Mouse (Mus musculus): ENCODE results near the gene Gm37240. TPM values are rescaled to one million over a fixed set of nuclear protein-coding genes. Genes with fewer than 3 reads are reported as not detected.

Gene Gm37240
- polyA plus RNA-seq, 1 experiment: 0.26 TPM

- DNase-seq (ENCODE audit: extremely low spot score in 1 of 2, low spot score in 1 of 2): no peak
Observed at GRCm38 (mm10) chr3:84447803-84448202, 1439.5 kb downstream of the Gm37240 start.

Other genes with a start within 250 kb of the Gm37240 start
- 1.4 and 1.6 TPM in 2 replicates for gene Fam160a1, start 70.2 kb downstream of the Gm37240 start, polyA plus RNA-seq (2012; rRNA removed)
- gene Glt28d2, start within 50 bp of the Gm37240 start, polyA plus RNA-seq (2012; rRNA removed): 0.67 and 0.84 TPM in 2 replicates
- 13.5 TPM in 2 replicates for gene Sh3d19, start 83.6 kb upstream of the Gm37240 start, polyA plus RNA-seq (2012; rRNA removed)
- not detected in 2 replicates for gene Prss48, start 115.0 kb upstream of the Gm37240 start, polyA plus RNA-seq (2012; rRNA removed)

Measured in frontal cortex, adult 2 months (tissue).